ENCODE assay signal across 16 mouse cellular contexts in the genomic region with DNA sequence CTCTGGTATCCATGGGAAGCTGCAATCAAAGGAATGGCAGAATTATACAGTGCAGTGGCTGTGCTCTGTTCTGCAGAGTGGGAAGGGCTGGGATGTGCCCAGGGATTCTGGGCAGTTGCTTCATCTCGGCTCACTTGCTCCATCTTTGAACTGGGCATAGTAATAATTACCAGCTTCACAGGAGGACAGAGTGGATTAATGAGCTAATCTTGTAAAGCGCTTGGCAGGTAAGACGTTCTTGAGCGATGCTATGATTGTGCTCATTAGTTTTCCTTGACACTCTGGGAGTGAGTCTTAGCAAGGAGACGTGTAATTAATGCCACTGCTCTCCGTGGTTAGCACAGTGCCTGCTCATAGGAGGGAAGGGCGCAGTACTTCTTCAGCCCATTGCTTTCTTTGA. TPM values are rescaled to one million over a fixed set of nuclear protein-coding genes. Genes with fewer than 3 reads are reported as not detected.
A peak's percentile ranks its signal among the peaks of the same experiment; 100 is the strongest.
DNase-seq lines count a peak whose midpoint lies in the region; ATAC-seq lines count a peak whose summit lies in the region.
"Had no signal": no experiment of that assay in that cellular context is flagged by ENCODE, and none has a peak within 500 bp of the region (broad histone marks: within the 10 kb centered on the region; RNA-seq: fewer than 3 reads in every experiment).

No protein-coding gene starts in this region.

- H3K27ac ChIP-seq in forebrain, embryonic 11.5 days (ENCODE audit: low read depth, low read length) = no peak overlapping the region
- no peak overlapping the region for H3K27ac ChIP-seq in forebrain, embryonic 10.5 days
- no peak overlapping the region for H3K27ac ChIP-seq in midbrain, embryonic 12.5 days (replicated peaks)
- no peak overlapping the region for H3K27ac ChIP-seq in midbrain, embryonic 11.5 days (ENCODE audit: low read depth, low read length)
- peak overlapping the region; percentile 58; the same call in 1 of the 2 replicates for H3K27ac ChIP-seq in hindbrain, embryonic 13.5 days
- 0 out of 2 replicates have a peak overlapping the region, but pooled peaks have one; percentile 23 for H3K27ac ChIP-seq in neural tube, embryonic 15.5 days (replicated peaks)
- H3K27ac ChIP-seq in intestine, embryonic 16.5 days (ENCODE audit: low read length) = no peak overlapping the region
- H3K27ac ChIP-seq: kidney, embryonic 15.5 days; liver, embryonic 15.5 days had no signal

- H3K9ac ChIP-seq in forebrain, embryonic 11.5 days (ENCODE audit: low read length) = no peak overlapping the region
- no peak overlapping the region for H3K9ac ChIP-seq in midbrain, embryonic 12.5 days (replicated peaks)
- no peak overlapping the region for H3K9ac ChIP-seq in midbrain, embryonic 11.5 days (ENCODE audit: low read length)
- H3K9ac ChIP-seq in hindbrain, embryonic 13.5 days = no peak overlapping the region
- no peak overlapping the region for H3K9ac ChIP-seq in neural tube, embryonic 15.5 days (replicated peaks)
- no peak overlapping the region for H3K9ac ChIP-seq in intestine, embryonic 16.5 days (ENCODE audit: low read depth, low read length)
- H3K9ac ChIP-seq: kidney, embryonic 15.5 days; liver, embryonic 15.5 days had no signal

- H3K9me3 ChIP-seq in forebrain, embryonic 11.5 days (ENCODE audit: control insufficient read depth, low read length) = no peaks in the 10 kb centered on the region
- no peaks in the 10 kb centered on the region for H3K9me3 ChIP-seq in forebrain, embryonic 10.5 days
- H3K9me3 ChIP-seq in midbrain, embryonic 12.5 days = no peaks in the 10 kb centered on the region
- H3K9me3 ChIP-seq in midbrain, embryonic 11.5 days (ENCODE audit: control insufficient read depth, low read length) = no peaks in the 10 kb centered on the region
- H3K9me3 ChIP-seq in hindbrain, embryonic 13.5 days = no peaks in the 10 kb centered on the region
- H3K9me3 ChIP-seq in neural tube, embryonic 15.5 days (replicated peaks) = no peaks in the 10 kb centered on the region
- no peaks in the 10 kb centered on the region for H3K9me3 ChIP-seq in intestine, embryonic 16.5 days (ENCODE audit: control insufficient read depth, low read length)
- H3K9me3 ChIP-seq: kidney, embryonic 15.5 days; liver, embryonic 15.5 days had no signal

- WGBS in forebrain, embryonic 11.5 days = 46% methylated on average over 7 of the region's 7 CpGs
- WGBS in forebrain, embryonic 10.5 days = 65% methylated on average over 7 of the region's 7 CpGs
- WGBS in midbrain, embryonic 12.5 days = 66% methylated on average over 7 of the region's 7 CpGs
- 75% methylated on average over 7 of the region's 7 CpGs for WGBS in midbrain, embryonic 11.5 days
- WGBS in hindbrain, embryonic 13.5 days = 45% methylated on average over 7 of the region's 7 CpGs
- 41% methylated on average over 7 of the region's 7 CpGs for whole genome bisulfite sequencing in neural tube, embryonic 15.5 days
- 73% methylated on average over 7 of the region's 7 CpGs for WGBS in intestine, embryonic 16.5 days

- H3K36me3 ChIP-seq in forebrain, embryonic 11.5 days (ENCODE audit: control insufficient read depth, insufficient read depth, low read length) = no peaks in the 10 kb centered on the region
- H3K36me3 ChIP-seq in forebrain, embryonic 10.5 days (replicated peaks) = no peaks in the 10 kb centered on the region
- no peaks in the 10 kb centered on the region for H3K36me3 ChIP-seq in midbrain, embryonic 12.5 days
- H3K36me3 ChIP-seq in midbrain, embryonic 11.5 days (ENCODE audit: control insufficient read depth, insufficient read depth, low read length) = no peaks in the 10 kb centered on the region
- H3K36me3 ChIP-seq in hindbrain, embryonic 13.5 days = no peaks in the 10 kb centered on the region
- H3K36me3 ChIP-seq in neural tube, embryonic 15.5 days = no peaks in the 10 kb centered on the region
- H3K36me3 ChIP-seq in intestine, embryonic 16.5 days (ENCODE audit: control insufficient read depth, insufficient read depth, low read length) = no peaks in the 10 kb centered on the region
- H3K36me3 ChIP-seq: kidney, embryonic 15.5 days; liver, embryonic 15.5 days had no signal

- H3K4me2 ChIP-seq in forebrain, embryonic 11.5 days (ENCODE audit: low read depth, low read length, severe bottlenecking) = no peak overlapping the region
- H3K4me2 ChIP-seq in midbrain, embryonic 12.5 days (replicated peaks) = no peak overlapping the region
- no peak overlapping the region for H3K4me2 ChIP-seq in midbrain, embryonic 11.5 days
- no peak overlapping the region for H3K4me2 ChIP-seq in hindbrain, embryonic 13.5 days
- H3K4me2 ChIP-seq in neural tube, embryonic 15.5 days = no peak overlapping the region
- no peak overlapping the region for H3K4me2 ChIP-seq in intestine, embryonic 16.5 days (ENCODE audit: low read depth, low read length)
- H3K4me2 ChIP-seq: kidney, embryonic 15.5 days; liver, embryonic 15.5 days had no signal

- no peaks in the 10 kb centered on the region for H3K4me1 ChIP-seq in forebrain, embryonic 11.5 days (replicated peaks; ENCODE audit: control insufficient read depth, insufficient read depth, low read length)
- H3K4me1 ChIP-seq in forebrain, embryonic 10.5 days = peaks cover 17% of the 10 kb centered on the region
- 0 out of 2 replicates have a peak, but pooled peaks cover 3% of the 10 kb centered on the region for H3K4me1 ChIP-seq in midbrain, embryonic 12.5 days
- H3K4me1 ChIP-seq in midbrain, embryonic 11.5 days (ENCODE audit: control insufficient read depth, insufficient read depth, low read length) = no peaks in the 10 kb centered on the region
- H3K4me1 ChIP-seq in hindbrain, embryonic 13.5 days (replicated peaks) = peaks cover 14% of the 10 kb centered on the region
- peaks cover 11% of the 10 kb centered on the region for H3K4me1 ChIP-seq in neural tube, embryonic 15.5 days
- H3K4me1 ChIP-seq in intestine, embryonic 16.5 days (ENCODE audit: control insufficient read depth, insufficient read depth, low read length) = no peaks in the 10 kb centered on the region
- H3K4me1 ChIP-seq: kidney, embryonic 15.5 days; liver, embryonic 15.5 days had no signal

- H3K4me3 ChIP-seq in forebrain, embryonic 11.5 days (ENCODE audit: low read depth, low read length) = no peak overlapping the region
- no peak overlapping the region for H3K4me3 ChIP-seq in forebrain, embryonic 10.5 days
- H3K4me3 ChIP-seq in midbrain, embryonic 12.5 days = no peak overlapping the region
- H3K4me3 ChIP-seq in midbrain, embryonic 11.5 days (ENCODE audit: low read depth, low read length) = no peak overlapping the region
- no peak overlapping the region for H3K4me3 ChIP-seq in hindbrain, embryonic 13.5 days
- H3K4me3 ChIP-seq in neural tube, embryonic 15.5 days (replicated peaks) = no peak overlapping the region
- no peak overlapping the region for H3K4me3 ChIP-seq in intestine, embryonic 16.5 days (ENCODE audit: low read length)
- H3K4me3 ChIP-seq: erythroblast, embryonic 14.5 days; kidney, embryonic 15.5 days; liver, embryonic 15.5 days had no signal

- no peak for DNase-seq in forebrain, embryonic 11.5 days (ENCODE audit: low spot score)
- no peak for DNase-seq in forebrain, embryonic 10.5 days (ENCODE audit: extremely low spot score, low spot score)
- no peak for DNase-seq in midbrain, embryonic 11.5 days (ENCODE audit: low spot score, missing footprints)
- DNase-seq in urinary bladder, postnatal 14 days (ENCODE audit: low spot score) = no peak
- DNase-seq: cerebellum, adult 9-10 months; heart, postnatal 10 days; left cerebral cortex, postnatal 4 days; lung, postnatal 14 days; right cerebral cortex, postnatal 4 days had no signal

- ATAC-seq in forebrain, embryonic 11.5 days (replicated peaks; ENCODE audit: low FRiP score) = peak; percentile 77
- ATAC-seq in midbrain, embryonic 12.5 days (ENCODE audit: low FRiP score, low read depth) = peak; percentile 75
- no peak for ATAC-seq in midbrain, embryonic 11.5 days (ENCODE audit: low FRiP score)
- peak; percentile 88 for ATAC-seq in hindbrain, embryonic 13.5 days (ENCODE audit: low FRiP score)
- peak; percentile 78 for ATAC-seq in neural tube, embryonic 15.5 days (ENCODE audit: low FRiP score)
- no peak for ATAC-seq in intestine, embryonic 16.5 days

- H3K27me3 ChIP-seq in forebrain, embryonic 11.5 days (ENCODE audit: control insufficient read depth, insufficient read depth, low read length) = no peaks in the 10 kb centered on the region
- no peaks in the 10 kb centered on the region for H3K27me3 ChIP-seq in forebrain, embryonic 10.5 days (ENCODE audit: poor library complexity, severe bottlenecking)
- H3K27me3 ChIP-seq in midbrain, embryonic 12.5 days = no peaks in the 10 kb centered on the region
- no peaks in the 10 kb centered on the region for H3K27me3 ChIP-seq in midbrain, embryonic 11.5 days (ENCODE audit: control insufficient read depth, insufficient read depth, low read length)
- H3K27me3 ChIP-seq in hindbrain, embryonic 13.5 days = no peaks in the 10 kb centered on the region
- H3K27me3 ChIP-seq in neural tube, embryonic 15.5 days (replicated peaks) = no peaks in the 10 kb centered on the region
- H3K27me3 ChIP-seq in intestine, embryonic 16.5 days (replicated peaks; ENCODE audit: control insufficient read depth, insufficient read depth, low read length) = no peaks in the 10 kb centered on the region
- H3K27me3 ChIP-seq: kidney, embryonic 15.5 days; liver, embryonic 15.5 days had no signal

RNA-seq across cellular contexts. Expression of gene Frmd4a, which starts 54.3 kb away (rescaled TPM):
- polyA plus RNA-seq in forebrain, embryonic 11.5 days (2014; fragmentation: Nextera tagmentation; extraction: Ambion mirVana) = 44.0 and 50.3 TPM in 2 replicates
- 29.2 and 33.0 TPM in 2 replicates for polyA plus RNA-seq in forebrain, embryonic 10.5 days (2016; fragmentation: Nextera tagmentation; extraction: Ambion mirVana)
- polyA plus RNA-seq in midbrain, embryonic 12.5 days (2016; fragmentation: Nextera tagmentation; extraction: Ambion mirVana) = 52.8 and 56.3 TPM in 2 replicates
- polyA plus RNA-seq in midbrain, embryonic 11.5 days (2014; fragmentation: Nextera tagmentation; extraction: Ambion mirVana) = 35.2 and 35.9 TPM in 2 replicates
- 57.3 and 59.6 TPM in 2 replicates for polyA plus RNA-seq in hindbrain, embryonic 13.5 days (2015; fragmentation: Nextera tagmentation; extraction: Ambion mirVana)
- 47.1 and 51.5 TPM in 2 replicates for polyA plus RNA-seq in neural tube, embryonic 15.5 days (2015; fragmentation: Nextera tagmentation; extraction: Ambion mirVana)
- polyA plus RNA-seq in intestine, embryonic 16.5 days (2015; fragmentation: Nextera tagmentation; extraction: Ambion mirVana) = 13.4 and 13.7 TPM in 2 replicates

Comparison
In these comparisons a context has a peak if more than half of its experiments do, and no peak if none do; other contexts are left out.
1. ATAC-seq: peak in forebrain, embryonic 11.5 days (single experiment), midbrain, embryonic 12.5 days (single experiment), hindbrain, embryonic 13.5 days (single experiment) and neural tube, embryonic 15.5 days (single experiment); none in midbrain, embryonic 11.5 days (single experiment) and intestine, embryonic 16.5 days (single experiment).
2. H3K27ac ChIP-seq: peak in hindbrain, embryonic 13.5 days (single experiment) and neural tube, embryonic 15.5 days (single experiment); none in forebrain, embryonic 11.5 days (single experiment), forebrain, embryonic 10.5 days (single experiment), midbrain, embryonic 12.5 days (single experiment), midbrain, embryonic 11.5 days (single experiment) and intestine, embryonic 16.5 days (single experiment).